Mouse (Mus musculus): ENCODE results near the gene Grm8.

- TF ChIP-seq EP300 (IDR thresholded peaks at IDR 0.05; ENCODE audit: low read depth) (no peak), CTCF (IDR thresholded peaks at IDR 0.05; ENCODE audit: low read depth) (no peak)
Observed at GRCm38 (mm10) chr6:27991241-27991640, 143.7 kb downstream of the Grm8 start.
